Mouse (Mus musculus): Measurements from ENCODE around the gene Atp5k. TPM values are rescaled to one million over a fixed set of nuclear protein-coding genes. Genes with fewer than 3 reads are reported as not detected.
A peak's percentile ranks its signal among the peaks of the same experiment; 100 is the strongest.

The Atp5k gene
- total and polyA plus RNA-seq, 2 experiments from 2014 or later: 90.8 to 621 TPM

- no peaks in the 10 kb centered on the region for H3K9me3 ChIP-seq (ENCODE audit: low read length)
- no peak overlapping the region for H3K4me2 ChIP-seq (ENCODE audit: low read depth, low read length)
- WGBS: 81% methylated on average over 1 of the region's 1 CpGs
- no peak overlapping the region for H3K27ac ChIP-seq
- H3K9ac ChIP-seq (replicated peaks; ENCODE audit: low read length): no peak overlapping the region
- H3K4me3 ChIP-seq (ENCODE audit: low read length): no peak overlapping the region
- no peak for DNase-seq (ENCODE audit: low spot score)
- no peaks in the 10 kb centered on the region for H3K4me1 ChIP-seq (ENCODE audit: insufficient read depth, low read length)
- no peaks in the 10 kb centered on the region for H3K27me3 ChIP-seq (ENCODE audit: insufficient read depth, low read length)
- TF ChIP-seq CTCF (IDR thresholded peaks at IDR 0.05; ENCODE audit: low read depth): no peak
- no peaks in the 10 kb centered on the region for H3K36me3 ChIP-seq (ENCODE audit: insufficient read depth, low read length)
- ATAC-seq: no peak
Measured at GRCm38 (mm10) chr5:108452422-108452821, 18.2 kb upstream of the Atp5k start.

DNA sequence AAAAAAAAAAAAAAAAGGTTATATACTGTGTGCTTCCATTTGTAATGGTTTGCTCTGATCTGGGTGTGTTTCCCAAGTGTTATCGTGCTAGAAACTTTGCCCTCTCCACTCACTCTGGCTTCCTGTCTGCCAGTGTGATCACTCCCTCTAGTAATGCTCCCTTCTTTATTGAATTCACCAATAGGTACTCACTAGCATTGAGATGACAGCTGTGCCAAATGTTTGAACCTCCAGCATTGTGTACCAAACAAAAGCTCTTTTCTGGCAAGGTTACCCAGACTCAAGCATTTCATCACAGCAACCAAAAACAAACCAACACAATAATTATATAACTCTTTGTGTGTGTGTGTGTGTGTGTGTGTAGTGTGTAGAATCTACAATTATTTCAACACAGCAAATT lies 17.4 kb upstream of the Atp5k start:
- Histone ChIP-seq H3K4me3 (ENCODE audit: low read length) (no peak overlapping the region), H3K27me3 (ENCODE audit: insufficient read depth, low read length) (no peaks in the 10 kb centered on the region), H3K9me3 (ENCODE audit: low read length) (no peaks in the 10 kb centered on the region), H3K4me1 (ENCODE audit: insufficient read depth, low read length) (no peaks in the 10 kb centered on the region), H3K9ac (replicated peaks; ENCODE audit: low read length) (no peak overlapping the region), H3K4me2 (ENCODE audit: low read depth, low read length) (no peak overlapping the region), H3K36me3 (ENCODE audit: insufficient read depth, low read length) (no peaks in the 10 kb centered on the region), H3K27ac (no peak overlapping the region)
- TF ChIP-seq CTCF (IDR thresholded peaks at IDR 0.05; ENCODE audit: low read depth): no peak
- ATAC-seq (no peak), DNase-seq (ENCODE audit: low spot score) (no peak)
- 77% methylated on average over 1 of the region's 1 CpGs for WGBS

GRCm38 (mm10) chr5:108450837-108451540 lies 16.7 kb upstream of the Atp5k start:
- DNase-seq (ENCODE audit: low spot score): no peak
- H3K4me1 ChIP-seq (ENCODE audit: insufficient read depth, low read length): no peaks in the 10 kb centered on the region
- H3K9ac ChIP-seq (replicated peaks; ENCODE audit: low read length): no peak overlapping the region
- H3K9me3 ChIP-seq (ENCODE audit: low read length): no peaks in the 10 kb centered on the region
- no peak overlapping the region for H3K4me2 ChIP-seq (ENCODE audit: low read depth, low read length)
- H3K4me3 ChIP-seq (ENCODE audit: low read length): no peak overlapping the region
- ATAC-seq: no peak
- no peak overlapping the region for H3K27ac ChIP-seq
- no peaks in the 10 kb centered on the region for H3K27me3 ChIP-seq (ENCODE audit: insufficient read depth, low read length)
- WGBS: 85% methylated on average over 8 of the region's 8 CpGs
- no peak for TF ChIP-seq CTCF (IDR thresholded peaks at IDR 0.05; ENCODE audit: low read depth)
- no peaks in the 10 kb centered on the region for H3K36me3 ChIP-seq (ENCODE audit: insufficient read depth, low read length)

GRCm38 (mm10) chr5:108448785-108449668 lies 14.8 kb upstream of the Atp5k start, which contains the start of gene Mfsd7a:
Gene Mfsd7a, minus strand, starts transcription at chr5:108448891.
- Histone ChIP-seq H3K36me3 (ENCODE audit: insufficient read depth, low read length) (no peaks in the 10 kb centered on the region), H3K9ac (replicated peaks; ENCODE audit: low read length) (0 out of 2 replicates have a peak within 1 kb of the TSS, but pooled peaks have one; percentile 17), H3K4me1 (ENCODE audit: insufficient read depth, low read length) (no peaks in the 10 kb centered on the region), H3K9me3 (ENCODE audit: low read length) (no peaks in the 10 kb centered on the region), H3K27me3 (ENCODE audit: insufficient read depth, low read length) (no peaks in the 10 kb centered on the region), H3K4me2 (ENCODE audit: low read depth, low read length) (peak within 1 kb of the TSS; percentile 58), H3K27ac (no peak within 1 kb of the TSS), H3K4me3 (ENCODE audit: low read length) (peak within 1 kb of the TSS; percentile 31)
- no peak for TF ChIP-seq CTCF (IDR thresholded peaks at IDR 0.05; ENCODE audit: low read depth)
- ATAC-seq (peak; percentile 78; the same call in 1 of the 2 replicates), DNase-seq (ENCODE audit: low spot score) (peak; percentile 28)
- 14% methylated on average over 24 of the region's 24 CpGs for WGBS

DNA sequence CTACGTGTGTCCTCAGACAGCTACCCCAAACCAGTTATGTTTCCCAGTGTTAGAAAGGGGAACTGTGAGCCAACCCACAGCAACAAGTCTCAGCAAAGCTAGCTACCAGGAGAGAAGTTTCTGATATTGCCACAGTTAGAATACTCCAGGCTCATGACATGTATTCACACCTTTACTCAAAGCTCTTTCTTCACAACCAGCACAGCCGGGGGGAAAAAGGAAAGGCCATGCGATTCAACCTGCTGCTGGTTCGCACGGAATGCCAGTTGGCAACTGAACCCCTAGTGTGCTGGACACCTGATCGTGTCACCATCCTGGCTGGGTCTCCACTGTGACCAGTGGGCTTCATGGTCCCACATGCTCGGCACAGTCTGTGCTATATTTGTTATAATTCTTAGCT lies 13.6 kb upstream of the Atp5k start:
- no peak overlapping the region for H3K4me2 ChIP-seq (ENCODE audit: low read depth, low read length)
- no peak for ATAC-seq
- no peak overlapping the region for H3K27ac ChIP-seq
- H3K9me3 ChIP-seq (ENCODE audit: low read length): no peaks in the 10 kb centered on the region
- 89% methylated on average over 7 of the region's 7 CpGs for WGBS
- no peaks in the 10 kb centered on the region for H3K4me1 ChIP-seq (ENCODE audit: insufficient read depth, low read length)
- H3K27me3 ChIP-seq (ENCODE audit: insufficient read depth, low read length): no peaks in the 10 kb centered on the region
- no peaks in the 10 kb centered on the region for H3K36me3 ChIP-seq (ENCODE audit: insufficient read depth, low read length)
- no peak for DNase-seq (ENCODE audit: low spot score)
- no peak overlapping the region for H3K9ac ChIP-seq (replicated peaks; ENCODE audit: low read length)
- TF ChIP-seq CTCF (IDR thresholded peaks at IDR 0.05; ENCODE audit: low read depth): no peak
- H3K4me3 ChIP-seq (ENCODE audit: low read length): no peak overlapping the region

GRCm38 (mm10) chr5:108446973-108447372 lies 12.7 kb upstream of the Atp5k start:
- H3K4me1 ChIP-seq (ENCODE audit: insufficient read depth, low read length): no peaks in the 10 kb centered on the region
- no peak overlapping the region for H3K4me3 ChIP-seq (ENCODE audit: low read length)
- ATAC-seq (no peak), DNase-seq (ENCODE audit: low spot score) (no peak)
- H3K9me3 ChIP-seq (ENCODE audit: low read length): no peaks in the 10 kb centered on the region
- no peak for TF ChIP-seq CTCF (IDR thresholded peaks at IDR 0.05; ENCODE audit: low read depth)
- no peaks in the 10 kb centered on the region for H3K36me3 ChIP-seq (ENCODE audit: insufficient read depth, low read length)
- H3K27me3 ChIP-seq (ENCODE audit: insufficient read depth, low read length): no peaks in the 10 kb centered on the region
- no peak overlapping the region for H3K4me2 ChIP-seq (ENCODE audit: low read depth, low read length)
- WGBS: 81% methylated on average over 3 of the region's 3 CpGs
- H3K9ac ChIP-seq (replicated peaks; ENCODE audit: low read length): no peak overlapping the region
- H3K27ac ChIP-seq: no peak overlapping the region

All from hindbrain, postnatal 0 days (tissue).